Mouse (Mus musculus): ENCODE measurements around the gene Zfp580. TPM values are rescaled to one million over a fixed set of nuclear protein-coding genes. Genes with fewer than 3 reads are reported as not detected.

Gene Zfp580
- polyA plus RNA-seq, 1 experiment from 2014 or later = 30.4 TPM

GRCm38 (mm10) chr7:5087886-5088285, 36.5 kb downstream of the Zfp580 start:
- no peak for DNase-seq (ENCODE audit: low spot score)
- Histone ChIP-seq H3K27me3 (replicated peaks; ENCODE audit: insufficient read depth, low read length) (no peaks in the 10 kb centered on the region), H3K36me3 (ENCODE audit: insufficient read depth, low read length) (peaks cover 20% of the 10 kb centered on the region), H3K9ac (replicated peaks; ENCODE audit: low read depth) (no peak overlapping the region), H3K4me2 (replicated peaks; ENCODE audit: low read depth, low read length) (no peak overlapping the region), H3K4me3 (ENCODE audit: low read depth, low read length) (no peak overlapping the region), H3K27ac (ENCODE audit: low read length) (no peak overlapping the region), H3K4me1 (ENCODE audit: insufficient read depth, low read depth, low read length) (no peaks in the 10 kb centered on the region), H3K9me3 (ENCODE audit: low read length) (no peaks in the 10 kb centered on the region)
- ATAC-seq = no peak
- TF ChIP-seq EP300 (IDR thresholded peaks at IDR 0.05) (no peak), CTCF (IDR thresholded peaks at IDR 0.05) (no peak)
- WGBS = 74% methylated on average over 4 of the region's 4 CpGs

GRCm38 (mm10) chr7:5089853-5090252, 38.5 kb downstream of the Zfp580 start:
- Histone ChIP-seq H3K9ac (replicated peaks; ENCODE audit: low read depth) (no peak overlapping the region), H3K4me1 (ENCODE audit: insufficient read depth, low read depth, low read length) (no peaks in the 10 kb centered on the region), H3K4me3 (ENCODE audit: low read depth, low read length) (no peak overlapping the region), H3K27me3 (replicated peaks; ENCODE audit: insufficient read depth, low read length) (no peaks in the 10 kb centered on the region), H3K36me3 (ENCODE audit: insufficient read depth, low read length) (peaks cover 30% of the 10 kb centered on the region), H3K9me3 (ENCODE audit: low read length) (no peaks in the 10 kb centered on the region), H3K4me2 (replicated peaks; ENCODE audit: low read depth, low read length) (no peak overlapping the region), H3K27ac (ENCODE audit: low read length) (no peak overlapping the region)
- ATAC-seq (no peak), DNase-seq (ENCODE audit: low spot score) (no peak)
- no peak for TF ChIP-seq CTCF (IDR thresholded peaks at IDR 0.05)
- no peak for TF ChIP-seq EP300 (IDR thresholded peaks at IDR 0.05)
- WGBS = 93% methylated on average over 15 of the region's 15 CpGs

DNA sequence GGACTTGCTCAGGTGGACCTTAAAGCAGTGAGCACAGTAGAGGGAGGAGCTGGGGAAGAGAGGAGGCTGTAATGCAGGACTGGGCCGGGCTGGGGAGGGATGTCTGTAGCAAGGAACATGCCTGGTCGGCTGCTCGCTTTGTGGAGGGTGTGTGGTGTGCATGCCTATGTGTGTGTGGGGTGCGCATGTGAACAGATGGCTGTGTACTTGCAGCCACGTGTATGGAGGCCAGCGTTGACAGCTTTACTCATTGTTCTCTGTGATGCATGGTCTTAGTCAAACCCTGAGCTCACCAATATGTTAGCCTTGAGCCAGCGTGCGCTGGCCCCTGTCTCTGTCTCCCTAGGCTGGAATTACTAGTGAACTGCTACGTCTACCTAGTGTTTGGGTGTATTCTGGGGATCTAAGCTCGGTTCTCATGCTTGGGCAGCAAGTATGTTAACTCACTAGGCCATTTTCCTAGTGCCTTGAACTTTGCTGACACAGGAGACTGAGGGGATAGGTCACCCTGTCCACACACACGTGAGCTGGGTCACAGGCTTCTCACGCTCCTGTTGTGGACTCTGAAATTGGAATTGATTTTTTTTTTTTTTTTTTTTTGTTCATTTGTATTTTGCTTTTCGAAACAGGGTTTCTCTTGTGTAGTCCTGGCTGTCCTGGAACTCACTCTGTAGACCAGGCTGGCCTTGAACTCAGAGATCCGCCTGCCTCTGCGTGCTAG, 39.8 kb downstream of the Zfp580 start:
- Histone ChIP-seq H3K4me3 (ENCODE audit: low read depth, low read length) (no peak overlapping the region), H3K36me3 (ENCODE audit: insufficient read depth, low read length) (peaks cover 37% of the 10 kb centered on the region), H3K9ac (replicated peaks; ENCODE audit: low read depth) (no peak overlapping the region), H3K4me1 (ENCODE audit: insufficient read depth, low read depth, low read length) (no peaks in the 10 kb centered on the region), H3K4me2 (replicated peaks; ENCODE audit: low read depth, low read length) (no peak overlapping the region), H3K27me3 (replicated peaks; ENCODE audit: insufficient read depth, low read length) (no peaks in the 10 kb centered on the region), H3K27ac (ENCODE audit: low read length) (no peak overlapping the region), H3K9me3 (ENCODE audit: low read length) (no peaks in the 10 kb centered on the region)
- TF ChIP-seq EP300 (IDR thresholded peaks at IDR 0.05) = no peak
- no peak for TF ChIP-seq CTCF (IDR thresholded peaks at IDR 0.05)
- ATAC-seq (no peak), DNase-seq (ENCODE audit: low spot score) (no peak)
- 91% methylated on average over 15 of the region's 15 CpGs for WGBS

- Histone ChIP-seq H3K4me3 (ENCODE audit: low read depth, low read length) (no peak overlapping the region), H3K36me3 (ENCODE audit: insufficient read depth, low read length) (peaks cover 43% of the 10 kb centered on the region), H3K9ac (replicated peaks; ENCODE audit: low read depth) (no peak overlapping the region), H3K4me1 (ENCODE audit: insufficient read depth, low read depth, low read length) (no peaks in the 10 kb centered on the region), H3K4me2 (replicated peaks; ENCODE audit: low read depth, low read length) (no peak overlapping the region), H3K27me3 (replicated peaks; ENCODE audit: insufficient read depth, low read length) (no peaks in the 10 kb centered on the region), H3K9me3 (ENCODE audit: low read length) (no peaks in the 10 kb centered on the region), H3K27ac (ENCODE audit: low read length) (no peak overlapping the region)
- ATAC-seq = no peak
- no peak for DNase-seq (ENCODE audit: low spot score)
- TF ChIP-seq CTCF (IDR thresholded peaks at IDR 0.05) (no peak), EP300 (IDR thresholded peaks at IDR 0.05) (no peak)
- 74% methylated on average over 6 of the region's 6 CpGs for WGBS
Observed at GRCm38 (mm10) chr7:5092381-5092780, 41.0 kb downstream of the Zfp580 start.

GRCm38 (mm10) chr7:5092831-5093510, 41.6 kb downstream of the Zfp580 start:
- Histone ChIP-seq H3K9me3 (ENCODE audit: low read length) (no peaks in the 10 kb centered on the region), H3K4me3 (ENCODE audit: low read depth, low read length) (no peak overlapping the region), H3K27me3 (replicated peaks; ENCODE audit: insufficient read depth, low read length) (no peaks in the 10 kb centered on the region), H3K4me1 (ENCODE audit: insufficient read depth, low read depth, low read length) (no peaks in the 10 kb centered on the region), H3K36me3 (ENCODE audit: insufficient read depth, low read length) (peaks cover 48% of the 10 kb centered on the region), H3K27ac (ENCODE audit: low read length) (no peak overlapping the region), H3K9ac (replicated peaks; ENCODE audit: low read depth) (no peak overlapping the region), H3K4me2 (replicated peaks; ENCODE audit: low read depth, low read length) (no peak overlapping the region)
- TF ChIP-seq CTCF (IDR thresholded peaks at IDR 0.05) (no peak), EP300 (IDR thresholded peaks at IDR 0.05) (no peak)
- 81% methylated on average over 21 of the region's 21 CpGs for WGBS
- DNase-seq (ENCODE audit: low spot score) (no peak), ATAC-seq (no peak)

- TF ChIP-seq CTCF (IDR thresholded peaks at IDR 0.05) (no peak), EP300 (IDR thresholded peaks at IDR 0.05) (no peak)
- Histone ChIP-seq H3K4me3 (ENCODE audit: low read depth, low read length) (no peak overlapping the region), H3K9me3 (ENCODE audit: low read length) (no peaks in the 10 kb centered on the region), H3K36me3 (ENCODE audit: insufficient read depth, low read length) (peaks cover 27% of the 10 kb centered on the region), H3K9ac (replicated peaks; ENCODE audit: low read depth) (no peak overlapping the region), H3K4me2 (replicated peaks; ENCODE audit: low read depth, low read length) (no peak overlapping the region), H3K27ac (ENCODE audit: low read length) (no peak overlapping the region), H3K4me1 (ENCODE audit: insufficient read depth, low read depth, low read length) (no peaks in the 10 kb centered on the region), H3K27me3 (replicated peaks; ENCODE audit: insufficient read depth, low read length) (no peaks in the 10 kb centered on the region)
- WGBS = 90% methylated on average over 5 of the region's 5 CpGs
- ATAC-seq = no peak
- no peak for DNase-seq (ENCODE audit: low spot score)
Observed at GRCm38 (mm10) chr7:5098769-5099168, 47.4 kb downstream of the Zfp580 start.

All from lung, postnatal 0 days (tissue).